ENCODE assay signal across 8 mouse cellular contexts in the genomic region with DNA sequence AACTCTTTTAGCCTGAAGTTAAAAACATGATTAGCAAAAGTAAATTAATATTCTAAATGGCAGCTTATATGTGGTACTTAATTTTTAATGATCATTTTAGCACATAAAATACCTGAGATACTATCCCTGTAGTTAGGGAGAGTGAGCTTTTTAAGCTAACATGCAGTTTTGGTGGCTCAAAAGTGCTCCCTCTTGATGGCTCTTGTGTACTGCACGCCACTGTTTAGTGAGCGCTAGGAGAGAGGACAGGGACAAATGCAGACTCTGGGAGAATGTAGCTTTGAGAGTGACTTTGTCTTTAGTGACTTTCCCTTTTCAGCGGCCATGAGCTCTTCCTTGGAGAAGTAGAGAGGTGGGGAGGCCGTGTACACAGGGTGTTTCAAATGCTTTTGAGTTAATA.
DNase-seq lines count a peak whose midpoint lies in the region.

No protein-coding gene starts in this region.

- peak; percentile 40 for DNase-seq in heart, postnatal 4 days
- no peak for DNase-seq in heart, postnatal 25 days (ENCODE audit: low spot score)
- DNase-seq in NIH3T3 (ENCODE audit: low read depth), result peak; percentile 17
- DNase-seq in cerebellum, postnatal 4 days (ENCODE audit: low spot score in 2 of 2), result peak; percentile 21 to 35
- peak; percentile 27 to 37 for DNase-seq in left cerebral cortex, postnatal 10 days (ENCODE audit: extremely low spot score in 1 of 2, low spot score in 2 of 2)
- DNase-seq in telencephalon, adult 2 months (ENCODE audit: low read depth, low spot score), result peak; percentile 28
- no peak for DNase-seq in c-Kit-positive CD71-positive TER-119-positive erythroid progenitor cells, embryonic 14.5 days (ENCODE audit: low spot score)
- DNase-seq in neural tube, embryonic 10.5 days (ENCODE audit: extremely low spot score, low spot score), result no peak

- intact Hi-C loops in heart, postnatal 25 days (cut with DNase I), result loop anchor here (10.0 kb wide), 1 partner anchor 1499 kb away; no protein-coding TSS in a partner anchor
- intact Hi-C loops in left cerebral cortex, postnatal 10 days (cut with DNase I), result loop anchor here (5.0 kb wide), 1 partner anchor 651 kb away; no protein-coding TSS in a partner anchor

Comparison
In these comparisons a context has a peak if more than half of its experiments do, and no peak if none do; other contexts are left out.
1. DNase-seq: peak in heart, postnatal 4 days (single experiment), NIH3T3 (single experiment), cerebellum, postnatal 4 days (2 of 2), left cerebral cortex, postnatal 10 days (2 of 2) and telencephalon, adult 2 months (single experiment); none in heart, postnatal 25 days (single experiment), c-Kit-positive CD71-positive TER-119-positive erythroid progenitor cells, embryonic 14.5 days (single experiment) and neural tube, embryonic 10.5 days (single experiment).